Mouse (Mus musculus) urinary bladder, postnatal 4 days (tissue): ENCODE results near the gene Tuba8.

Experiments
- DNase-seq, 2 experiments: peaks; one replicate each; pipeline ENCODE4 v3.0.0; 2021 to 2022; ENCODE audit warnings: low spot score in 2 of 2

Tuba8 gene

DNA sequence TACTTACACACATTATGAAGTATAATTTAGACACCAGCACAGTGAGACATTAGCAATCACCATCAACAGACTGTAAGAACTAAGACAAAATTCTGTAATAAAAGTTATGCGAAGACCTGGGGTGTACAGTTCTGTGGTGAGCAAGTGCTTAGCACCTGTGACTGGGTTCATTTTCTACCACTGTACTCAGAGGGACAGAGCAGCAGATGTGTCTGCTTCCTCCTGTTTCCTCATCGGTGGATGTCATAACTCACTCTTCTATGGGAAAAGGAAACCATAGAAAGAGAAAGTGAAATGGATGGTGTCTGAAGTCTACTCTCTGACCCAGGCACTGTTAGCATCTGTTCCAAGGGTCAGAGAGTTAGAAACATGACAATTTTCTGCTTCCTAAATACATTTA lies 16.2 kb downstream of the Tuba8 start:
- DNase-seq, result no peak

DNA sequence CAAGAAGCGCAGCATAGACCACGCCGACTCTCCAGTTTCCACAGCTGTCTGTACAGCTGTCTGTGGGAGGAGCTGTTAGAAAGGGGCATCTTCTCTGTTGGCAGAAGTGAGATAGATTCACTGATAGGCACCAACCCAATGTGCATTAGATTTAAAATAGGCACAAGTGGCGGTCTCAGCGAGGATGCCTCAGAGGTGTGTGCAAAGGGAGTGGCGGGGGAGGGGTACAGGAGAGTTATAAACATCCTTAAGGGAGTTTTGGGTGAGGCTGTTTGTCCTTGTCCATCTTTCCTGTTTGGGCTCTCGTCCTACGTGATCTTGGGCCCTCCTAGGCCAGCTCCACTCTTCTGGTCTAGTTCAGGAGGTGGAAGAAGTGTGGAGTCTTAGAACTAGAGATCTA lies 17.9 kb downstream of the Tuba8 start:
- DNase-seq, result no peak

DNA sequence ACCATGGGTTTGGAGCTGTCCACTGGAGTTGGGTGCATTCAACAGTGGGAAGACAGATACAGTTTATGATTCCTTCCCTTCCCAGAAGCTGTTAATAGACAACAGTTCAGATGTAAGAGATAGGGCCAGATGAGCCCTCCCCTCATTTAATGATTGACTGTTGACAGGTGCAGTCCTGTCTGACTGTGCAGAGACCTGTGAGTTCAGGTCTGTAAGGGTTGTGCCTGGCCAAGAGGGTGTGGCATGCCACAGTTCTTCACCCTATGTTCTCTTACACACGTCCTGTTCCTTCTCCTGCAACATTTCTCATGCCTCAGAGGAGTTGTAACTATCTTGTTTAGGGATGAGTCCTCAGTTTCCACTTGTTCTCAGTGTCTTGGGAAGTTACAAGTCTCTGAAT lies 22.2 kb downstream of the Tuba8 start:
- no peak for DNase-seq

DNA sequence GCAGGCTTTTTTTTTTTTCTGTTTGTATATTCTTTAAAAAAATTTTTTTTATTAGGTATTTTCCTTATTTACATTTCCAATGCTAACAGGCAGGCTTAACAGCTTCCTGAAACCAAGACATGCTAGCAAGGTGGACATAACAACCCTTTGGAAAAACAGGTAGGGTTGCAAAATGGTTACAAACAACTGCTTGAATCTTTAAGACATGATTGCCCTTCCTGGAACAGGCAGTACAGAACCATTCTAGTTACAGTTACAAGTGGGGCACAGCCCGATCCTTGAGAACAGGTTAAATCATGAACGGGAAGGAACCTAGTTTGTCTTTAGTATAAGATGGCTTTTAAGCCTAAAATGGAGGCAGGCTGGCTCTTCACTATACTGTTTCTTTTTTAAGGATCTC lies 25.9 kb downstream of the Tuba8 start:
- DNase-seq, result no peak

DNA sequence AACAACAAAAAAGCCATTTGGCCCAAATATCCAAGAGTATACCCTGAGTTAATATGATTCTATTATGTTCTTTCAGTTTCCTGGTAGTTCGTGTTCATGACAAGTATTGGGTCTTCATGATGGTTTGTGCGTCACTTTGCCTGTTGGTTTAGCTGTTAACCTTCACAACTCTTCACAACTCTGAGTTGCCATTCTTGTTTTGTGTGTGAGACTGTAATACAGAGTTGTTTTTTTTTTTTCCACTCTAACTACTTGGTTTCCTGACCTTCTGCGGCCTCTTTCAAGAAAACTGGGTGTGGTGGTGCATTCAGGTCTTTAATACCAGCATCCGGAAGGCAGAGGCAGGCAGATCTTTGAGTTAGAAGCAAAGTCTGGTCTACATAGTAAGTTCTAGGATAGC lies 27.7 kb downstream of the Tuba8 start:
- no peak for DNase-seq

DNA sequence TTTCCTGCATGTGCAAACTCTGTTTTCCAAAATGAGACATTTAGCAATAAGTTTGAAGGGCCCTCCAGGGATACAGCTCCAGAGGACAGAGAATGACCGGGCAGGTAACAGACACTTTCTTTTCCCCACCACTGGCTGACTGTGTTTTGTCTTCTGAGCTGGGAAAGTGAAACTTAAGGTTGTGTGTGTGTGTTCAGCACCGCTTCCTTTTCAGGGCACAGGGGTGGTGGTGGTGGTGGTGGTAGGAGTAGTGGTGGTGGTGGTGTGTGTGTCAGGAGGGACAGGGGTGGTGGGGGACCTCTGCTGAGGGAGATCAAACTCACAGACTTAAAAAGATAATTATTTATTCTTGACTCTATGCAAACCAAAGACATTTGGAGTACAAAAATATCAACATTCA lies 31.3 kb downstream of the Tuba8 start:
- DNase-seq, result no peak

DNA sequence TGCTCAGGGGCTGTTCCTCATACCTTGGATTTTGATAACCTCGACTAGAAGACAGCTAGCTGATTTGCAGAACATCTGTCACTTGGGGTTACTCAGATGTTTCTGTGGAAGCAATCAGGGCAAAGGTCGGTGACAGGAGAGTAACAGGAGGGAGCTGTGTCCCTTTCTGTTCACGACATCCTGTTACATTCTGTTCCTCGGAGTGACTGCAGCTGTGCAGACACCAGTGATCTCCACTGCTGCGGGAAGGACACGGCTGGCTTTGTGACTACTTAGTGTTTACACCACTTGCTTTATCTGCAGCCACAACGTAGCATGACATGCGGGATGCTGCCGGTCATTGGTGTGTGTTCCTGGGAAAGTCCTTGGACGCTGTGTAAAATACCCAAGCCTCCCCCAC lies 32.7 kb downstream of the Tuba8 start:
- no peak for DNase-seq

DNA sequence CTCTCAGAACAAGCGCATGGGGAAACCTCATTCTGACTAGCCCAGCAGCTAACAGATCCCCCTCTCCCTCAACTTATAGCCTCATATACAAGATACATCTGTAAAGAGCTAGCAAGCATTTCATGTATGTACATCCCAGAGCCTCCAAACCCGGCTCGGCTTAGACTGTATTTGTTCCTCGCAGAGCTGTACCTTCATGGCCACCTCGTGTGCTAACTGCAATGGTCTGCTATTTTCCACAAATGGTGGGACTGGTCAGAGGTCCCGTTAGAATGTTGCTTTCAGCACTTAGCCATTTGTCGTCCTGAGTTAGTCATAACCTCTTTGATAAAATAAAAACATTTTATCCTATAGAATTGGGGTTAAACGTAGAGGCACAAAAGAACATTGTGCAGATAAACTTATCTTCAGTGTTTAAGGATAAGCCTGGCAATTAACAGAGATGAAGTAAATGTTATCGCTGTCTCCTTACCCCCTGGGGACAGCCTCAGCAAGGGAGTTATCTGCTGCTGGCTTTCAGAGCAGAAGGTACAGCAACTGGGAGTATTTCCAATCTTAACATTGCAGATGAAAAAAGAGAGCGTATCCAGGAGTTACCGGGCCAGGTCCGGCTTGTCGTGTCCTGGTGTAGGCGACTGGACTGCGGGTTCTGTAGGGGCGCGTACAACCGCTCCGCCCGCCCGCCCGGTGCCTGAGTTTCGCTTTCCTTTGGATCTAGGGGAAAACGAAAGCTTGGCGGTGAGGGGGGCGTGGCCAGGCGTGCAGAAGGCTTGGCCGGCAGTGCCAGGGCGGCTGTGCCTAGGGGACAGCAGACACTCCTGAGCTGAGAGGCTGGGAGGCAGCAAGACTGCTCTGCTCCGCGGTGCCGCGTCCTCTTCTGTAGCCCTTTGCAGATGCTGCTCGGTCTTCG lies 34.9 kb downstream of the Tuba8 start, which contains the start of gene Usp18:
Gene Usp18, plus strand, starts transcription at position 780 of the 910 bp plus-strand sequence.
- DNase-seq, result peak; percentile 81 to 90

DNA sequence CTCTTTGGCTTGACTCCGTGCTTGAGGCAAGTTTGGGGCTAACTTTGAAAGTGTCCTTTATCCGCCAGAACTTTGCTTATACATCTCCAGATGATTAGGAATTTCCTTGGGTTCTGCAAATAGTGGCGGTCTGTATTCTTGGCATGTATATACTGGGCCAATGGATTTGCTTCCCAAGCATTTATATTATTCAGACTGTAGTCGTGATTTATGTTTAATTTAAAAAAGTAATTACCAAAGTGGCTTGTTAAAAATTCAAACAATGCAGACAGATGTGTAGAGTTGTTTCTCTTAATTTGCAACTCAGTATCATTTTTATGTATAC lies 35.5 kb downstream of the Tuba8 start:
- no peak for DNase-seq

DNA sequence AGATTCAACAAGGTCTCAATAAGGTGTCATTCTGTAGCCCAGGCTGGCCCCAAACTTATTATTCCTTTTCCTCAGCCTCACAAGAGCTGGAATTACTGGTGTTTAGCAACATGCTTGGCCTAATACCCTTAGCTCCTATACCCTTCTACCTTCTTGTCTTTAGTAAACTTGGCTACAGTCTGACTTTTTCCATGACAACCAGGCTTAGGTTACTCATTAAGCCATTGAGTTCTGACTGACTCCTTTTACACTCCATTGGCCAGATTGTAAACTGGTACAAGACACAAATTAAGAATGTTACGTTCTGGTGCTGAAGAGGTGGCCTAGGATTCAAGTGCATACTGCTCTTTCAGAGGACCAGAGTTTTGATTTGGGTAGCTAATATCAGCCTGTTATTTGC lies 39.9 kb downstream of the Tuba8 start:
- DNase-seq, result no peak

DNA sequence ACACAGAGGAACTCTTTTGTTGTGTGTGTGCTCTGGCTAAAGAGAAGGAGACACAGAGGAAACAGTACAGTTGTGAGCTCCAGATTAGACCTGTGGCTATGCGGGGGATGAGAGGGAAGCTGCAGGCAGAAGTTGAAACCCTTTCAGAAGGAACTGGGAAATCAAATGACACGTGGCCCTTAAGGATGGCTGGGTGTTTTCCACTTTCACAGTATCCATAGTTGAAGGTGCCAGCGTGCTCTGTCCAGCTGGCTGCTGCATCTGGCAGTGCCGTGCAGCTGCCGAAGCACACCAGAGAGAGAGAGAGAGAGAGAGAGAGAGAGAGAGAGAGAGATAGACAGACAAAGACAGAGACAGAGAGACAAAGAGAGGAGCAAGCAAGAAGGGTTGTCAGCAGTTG lies 40.8 kb downstream of the Tuba8 start:
- no peak for DNase-seq

DNA sequence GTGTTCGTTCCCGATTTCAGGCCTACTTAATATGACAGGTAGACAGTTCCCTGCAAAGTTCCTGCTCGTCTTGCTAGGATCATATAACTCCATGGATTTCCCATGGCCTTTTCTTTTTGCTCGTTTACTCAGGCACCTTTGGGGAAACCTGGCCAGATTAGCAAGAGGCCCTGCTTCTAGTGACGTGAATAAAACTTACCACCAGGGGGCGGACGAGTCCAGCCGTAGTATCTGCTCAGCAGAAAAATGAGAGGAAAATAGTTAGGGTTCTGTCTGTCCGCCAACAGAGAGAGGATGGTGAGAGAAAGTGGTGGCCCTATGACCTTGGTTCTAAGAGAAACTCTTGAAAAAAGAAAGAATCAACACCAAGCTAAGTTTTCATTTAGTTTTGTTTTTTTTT lies 50.1 kb downstream of the Tuba8 start:
- peak; percentile 41 to 81 for DNase-seq

DNA sequence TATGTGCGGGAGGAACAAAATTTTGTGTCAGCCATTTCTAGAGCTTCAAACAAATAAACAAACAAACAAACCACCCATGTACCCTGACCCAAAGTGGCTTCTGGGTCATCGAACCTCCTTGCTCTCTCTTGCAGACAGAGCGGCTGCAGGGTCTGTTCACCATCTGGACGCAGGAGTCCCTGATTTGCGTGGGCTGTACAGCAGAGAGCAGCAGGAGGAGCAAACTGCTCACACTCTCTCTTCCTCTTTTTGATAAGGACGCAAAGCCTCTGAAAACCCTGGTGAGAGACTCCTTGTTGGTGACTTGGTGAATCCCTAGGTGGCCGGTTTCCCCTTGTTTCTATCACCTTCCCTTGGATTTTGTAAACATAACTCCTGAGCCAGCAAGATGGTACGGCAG lies 50.7 kb downstream of the Tuba8 start:
- DNase-seq, result no peak

DNA sequence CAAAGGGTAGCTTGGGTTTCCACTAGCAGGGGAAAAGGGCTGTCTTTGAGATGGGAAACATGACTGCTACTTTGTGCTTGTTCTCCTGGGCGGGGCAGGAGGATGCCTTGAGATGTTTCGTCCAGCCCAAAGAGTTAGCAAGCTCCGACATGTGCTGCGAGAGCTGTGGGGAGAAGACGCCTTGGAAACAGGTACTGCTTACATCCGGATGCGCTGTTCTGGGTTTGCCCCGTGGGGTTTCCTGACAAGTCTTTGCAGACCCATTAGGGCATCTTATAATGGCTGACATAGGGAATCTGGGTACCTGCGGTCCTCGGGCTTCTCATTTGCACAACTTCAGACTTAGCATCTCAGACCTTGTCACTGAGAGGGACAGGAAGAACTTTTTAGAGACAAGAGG lies 51.5 kb downstream of the Tuba8 start:
- DNase-seq, result no peak

DNA sequence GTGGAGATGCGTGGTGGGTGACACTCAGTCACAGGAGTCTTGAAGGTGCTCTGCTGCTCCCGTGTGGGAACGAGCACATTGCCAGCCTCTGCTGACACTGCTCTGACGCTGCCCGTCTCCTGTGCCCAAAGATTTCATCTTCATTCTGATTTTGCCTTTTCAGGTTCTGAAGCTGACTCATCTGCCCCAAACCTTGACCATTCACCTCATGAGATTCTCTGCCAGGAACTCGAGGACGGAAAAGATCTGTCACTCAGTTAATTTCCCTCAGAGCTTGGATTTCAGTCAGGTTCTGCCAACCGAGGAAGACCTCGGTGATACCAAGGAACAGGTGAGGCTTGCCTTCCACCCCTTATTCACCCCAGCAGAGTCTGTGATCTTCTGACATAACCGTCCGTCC lies 52.0 kb downstream of the Tuba8 start:
- DNase-seq, result no peak

DNA sequence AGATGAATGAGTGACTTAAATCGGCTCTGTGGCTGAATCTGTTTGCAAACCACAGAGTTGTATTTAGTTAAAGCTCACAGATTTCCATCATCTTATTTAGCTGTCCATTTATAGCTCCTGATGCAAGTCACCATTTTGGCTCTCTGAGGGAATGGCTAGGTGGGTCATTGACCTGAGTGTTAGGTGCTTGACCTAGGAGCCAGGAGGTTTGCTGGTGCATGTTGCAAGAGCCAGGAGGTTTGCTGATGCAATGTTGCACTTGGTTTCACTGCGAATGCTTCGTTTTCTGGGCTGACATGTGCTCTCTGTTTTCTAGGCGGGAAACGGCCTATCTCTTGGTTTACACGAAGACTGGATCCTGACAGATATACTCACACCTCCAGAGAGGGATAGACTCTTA lies 59.7 kb downstream of the Tuba8 start:
- no peak for DNase-seq

DNA sequence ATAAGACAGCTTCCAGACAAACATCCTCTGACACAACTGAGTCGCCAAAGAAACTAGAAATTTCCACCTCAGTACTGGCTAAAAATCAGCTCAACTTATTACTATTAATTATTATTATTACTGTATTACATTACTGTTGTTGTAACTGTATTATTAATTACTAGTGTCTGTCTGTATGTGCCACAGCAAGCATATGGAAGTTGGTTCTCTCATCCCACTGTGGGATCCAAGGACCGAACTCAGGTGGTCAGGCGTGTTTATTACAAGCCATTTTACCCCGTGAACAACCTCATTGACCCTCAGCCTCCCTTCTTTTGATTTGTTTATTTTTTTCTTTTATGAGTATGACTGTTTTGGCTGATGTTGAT lies 61.2 kb downstream of the Tuba8 start:
- no peak for DNase-seq

DNA sequence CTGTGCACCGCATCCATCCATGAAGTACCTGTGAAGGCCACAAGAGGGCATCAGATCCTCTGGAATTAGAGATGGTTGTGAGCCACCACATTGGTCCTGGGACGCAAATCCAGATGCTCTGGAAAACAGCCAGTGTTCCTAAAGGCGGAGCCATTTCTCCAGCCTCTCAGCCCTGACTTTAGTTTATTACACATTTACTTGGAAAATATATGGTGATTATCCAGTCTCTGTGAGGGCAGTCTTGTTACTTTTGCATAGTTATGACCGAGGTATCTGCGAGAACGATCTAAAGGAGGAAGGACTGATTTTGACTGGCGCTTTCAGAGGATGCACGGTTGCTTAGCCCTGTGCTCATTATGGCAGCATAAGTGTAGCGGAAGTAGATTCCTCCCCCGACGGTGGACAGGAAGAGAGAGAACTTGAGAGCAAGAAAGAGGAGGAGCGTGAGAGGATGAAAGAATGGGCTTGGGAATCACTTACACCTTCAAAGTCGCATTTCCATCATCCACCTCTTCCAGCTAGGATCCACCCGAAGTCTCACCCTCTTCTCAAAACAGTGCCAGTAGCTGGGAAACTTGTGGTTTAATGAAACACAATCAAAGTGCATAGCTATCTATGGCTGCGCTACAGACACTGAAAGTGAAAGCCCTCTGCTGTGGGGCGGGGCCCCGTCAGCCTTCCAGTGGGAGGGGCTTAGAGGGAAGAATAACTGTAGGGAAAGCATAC lies 61.7 kb downstream of the Tuba8 start:
- DNase-seq, result peak; percentile 67 to 80

DNA sequence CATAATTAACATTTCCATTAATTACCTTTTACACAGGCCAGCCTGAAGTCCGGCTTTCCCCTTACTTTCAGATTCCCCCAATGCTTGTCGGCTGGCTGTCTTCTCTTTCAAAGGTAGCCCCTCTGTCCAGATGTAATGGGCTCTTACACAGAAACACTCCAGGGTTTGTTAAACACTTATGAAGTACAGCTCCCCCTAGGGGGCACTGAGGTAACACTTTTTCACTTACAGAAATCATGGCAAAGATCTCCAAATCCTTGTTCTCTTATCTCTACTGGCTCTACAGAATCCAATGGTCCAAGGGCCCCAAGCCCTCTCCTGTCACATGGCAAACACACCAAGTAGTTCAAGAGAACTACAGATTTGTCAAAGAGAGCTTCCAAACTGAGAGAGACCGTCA lies 63.9 kb downstream of the Tuba8 start:
- no peak for DNase-seq
